Mouse (Mus musculus) B cell, adult 62 days (primary cell): Measurements from ENCODE around the gene C1ql4. TPM values are rescaled to one million over a fixed set of nuclear protein-coding genes. Genes with fewer than 3 reads are reported as not detected.

Experiments used
- total RNA-seq: library from RNA; stranded (reverse); gene quantifications from 4 replicates; pipeline ENCODE4 v1.2.4, GENCODE M21; 2023

C1ql4 gene
- total RNA-seq = not detected in 4 replicates

GRCm38 (mm10) chr15:99087253-99088075 is at the start of gene C1ql4:
TSS of gene C1ql4 (minus strand) at chr15:99087817.

GRCm38 (mm10) chr15:99125711-99126080 is 38.1 kb upstream of the C1ql4 start, which contains the start of gene Spats2:
TSS of gene Spats2 (plus strand) at chr15:99125916.

GRCm38 (mm10) chr15:99092870-99093269 is 5.3 kb upstream of the C1ql4 start, which contains the start of gene Dnajc22:
TSS of gene Dnajc22 (plus strand) at chr15:99093170.

DNA sequence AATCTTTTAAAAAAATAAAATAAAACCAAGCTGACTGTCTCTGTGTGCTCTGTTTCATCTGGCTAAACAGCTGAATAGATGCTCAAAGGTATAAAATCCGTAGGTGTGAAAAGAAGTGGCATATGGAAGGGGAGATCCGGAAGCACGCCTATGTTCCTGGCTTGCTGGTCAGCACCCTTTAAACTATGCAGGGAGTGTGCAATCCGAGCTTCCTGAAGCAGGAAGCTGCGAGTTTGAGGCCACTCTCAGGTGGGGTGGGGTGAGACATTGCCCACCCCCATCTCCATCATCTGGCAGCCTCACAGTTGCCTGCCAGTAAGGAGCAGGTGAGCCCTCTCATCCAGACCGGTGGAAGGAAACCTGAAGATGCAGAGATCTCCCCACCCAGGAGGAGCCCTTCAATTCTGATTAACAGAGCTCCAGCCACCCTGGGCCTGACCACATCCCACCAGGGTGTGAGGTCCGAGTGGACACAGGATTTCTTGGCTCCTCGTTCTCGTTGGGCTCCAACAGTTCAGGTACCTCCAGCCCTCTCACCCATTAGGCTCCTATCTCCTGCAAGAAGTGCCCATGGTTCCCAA is 13.5 kb downstream of the C1ql4 start, which contains the start of gene Troap:
TSS of gene Troap (plus strand) at position 557 of the 581 bp plus-strand sequence.

DNA sequence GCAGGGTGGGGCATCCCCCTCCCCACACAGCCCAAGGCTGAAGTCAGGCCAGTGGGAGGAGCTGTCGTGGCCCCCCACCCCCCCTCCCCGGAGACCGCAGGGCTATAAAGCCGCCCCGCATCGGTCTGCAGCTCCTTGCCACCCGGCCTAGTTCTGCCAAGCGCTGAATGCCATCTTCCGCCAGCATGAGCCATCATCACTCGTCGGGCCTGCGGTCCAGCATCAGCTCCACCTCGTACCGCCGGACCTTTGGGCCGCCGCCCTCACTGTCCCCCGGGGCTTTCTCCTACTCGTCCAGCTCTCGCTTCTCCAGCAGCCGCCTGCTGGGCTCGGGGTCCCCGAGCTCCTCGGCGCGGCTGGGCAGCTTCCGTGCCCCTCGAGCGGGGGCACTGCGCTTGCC is 32.6 kb downstream of the C1ql4 start, which contains the start of gene Prph:
TSS of gene Prph (plus strand) at position 135 of the 400 bp plus-strand sequence.

Other genes starting within 250 kb of the C1ql4 start
- 186 to 196 TPM (median 194 TPM) in 4 replicates for gene Kmt2d, start 216.6 kb downstream of the C1ql4 start, total RNA-seq
- gene Rhebl1, start 193.3 kb downstream of the C1ql4 start, total RNA-seq = 14.3 to 22.0 TPM (median 18.0 TPM) in 4 replicates
- gene Dhh, start 189.3 kb downstream of the C1ql4 start, total RNA-seq = not detected in 4 replicates
- gene Lmbr1l, start 169.6 kb downstream of the C1ql4 start, total RNA-seq = 238 to 253 TPM (median 250 TPM) in 4 replicates
- gene Tuba1b, start 153.3 kb downstream of the C1ql4 start, total RNA-seq = 132 to 163 TPM (median 139 TPM) in 4 replicates
- not detected in 4 replicates for gene Gm49450, start 134.3 kb downstream of the C1ql4 start, total RNA-seq
- 142 to 160 TPM (median 148 TPM) in 4 replicates for gene Tuba1a, start 134.1 kb downstream of the C1ql4 start, total RNA-seq
- gene Tuba1c, start 57.9 kb downstream of the C1ql4 start, total RNA-seq = 75.1 to 81.7 TPM (median 78.6 TPM) in 4 replicates
- not detected in 4 replicates for gene Prph, start 32.6 kb downstream of the C1ql4 start, total RNA-seq
- gene Troap, start 13.2 kb downstream of the C1ql4 start, total RNA-seq = 0.39 to 3.2 TPM (median 0.72 TPM) in 3 of 4 replicates, not detected in the other
- gene Dnajc22, start 5.4 kb upstream of the C1ql4 start, total RNA-seq = not detected in 4 replicates
- gene Spats2, start 38.1 kb upstream of the C1ql4 start, total RNA-seq = not detected in 4 replicates
- 1.9 to 3.0 TPM (median 2.6 TPM) in 4 replicates for gene Kcnh3, start 137.0 kb upstream of the C1ql4 start, total RNA-seq
- gene Mcrs1, start 164.1 kb upstream of the C1ql4 start, total RNA-seq = 128 to 169 TPM (median 146 TPM) in 4 replicates
- 17.9 to 24.3 TPM (median 22.4 TPM) in 4 replicates for gene Prpf40b, start 207.3 kb upstream of the C1ql4 start, total RNA-seq
- gene Fam186b, start 208.1 kb upstream of the C1ql4 start, total RNA-seq = not detected in 4 replicates